In genomic region chrX:136779262-136779661, GRCm38 (mm10) we compare ENCODE assay signal across 44 mouse cellular contexts. TPM values are rescaled to one million over a fixed set of nuclear protein-coding genes. Genes with fewer than 3 reads are reported as not detected.
"Had no signal": no experiment of that assay in that cellular context is flagged by ENCODE, and none has a peak within 500 bp of the region (broad histone marks: within the 10 kb centered on the region; RNA-seq: fewer than 3 reads in every experiment).

No protein-coding gene starts in this region.

- H3K4me2 ChIP-seq: heart, embryonic 11.5 days; heart, embryonic 13.5 days; heart, embryonic 15.5 days; hindbrain, embryonic 12.5 days; hindbrain, embryonic 13.5 days; hindbrain, embryonic 14.5 days; hindbrain, embryonic 15.5 days; intestine, embryonic 15.5 days; kidney, embryonic 15.5 days had no signal

- H3K9me3 ChIP-seq: heart, embryonic 10.5 days; heart, embryonic 13.5 days; heart, embryonic 15.5 days; hindbrain, embryonic 10.5 days; hindbrain, embryonic 12.5 days; hindbrain, embryonic 13.5 days; hindbrain, embryonic 15.5 days; intestine, embryonic 15.5 days; kidney, embryonic 15.5 days had no signal

- H3K4me3 ChIP-seq: heart, embryonic 10.5 days; heart, embryonic 13.5 days; heart, embryonic 15.5 days; hindbrain, embryonic 10.5 days; hindbrain, embryonic 12.5 days; hindbrain, embryonic 13.5 days; hindbrain, embryonic 15.5 days; intestine, embryonic 15.5 days; kidney, embryonic 15.5 days; layer of hippocampus, adult 2 months; left cerebral cortex, adult 2 months had no signal

- DNase-seq: heart, postnatal 10 days; heart, postnatal 14 days; heart, postnatal 36 days; heart, postnatal 4 days; kidney, adult 11 months; kidney, adult 18-20 months; kidney, adult 2 months; kidney, adult 8-10 months; kidney, adult 9 months; kidney, postnatal 10 days; kidney, postnatal 14 days; kidney, postnatal 25 days; kidney, postnatal 36 days; kidney, postnatal 4 days; layer of hippocampus, adult 9-11 months; layer of hippocampus, postnatal 36 days had no signal

- H3K36me3 ChIP-seq: heart, embryonic 13.5 days; heart, embryonic 15.5 days; hindbrain, embryonic 12.5 days; hindbrain, embryonic 13.5 days; hindbrain, embryonic 15.5 days; intestine, embryonic 15.5 days; kidney, embryonic 15.5 days had no signal

- H3K4me1 ChIP-seq: heart, embryonic 10.5 days; heart, embryonic 13.5 days; heart, embryonic 15.5 days; hindbrain, embryonic 12.5 days; hindbrain, embryonic 13.5 days; hindbrain, embryonic 15.5 days; intestine, embryonic 15.5 days; kidney, embryonic 15.5 days had no signal

- H3K27ac ChIP-seq: heart, embryonic 10.5 days; heart, embryonic 13.5 days; heart, embryonic 15.5 days; hindbrain, embryonic 10.5 days; hindbrain, embryonic 12.5 days; hindbrain, embryonic 13.5 days; hindbrain, embryonic 14.5 days; hindbrain, embryonic 15.5 days; hindbrain, postnatal 0 days; intestine, embryonic 15.5 days; kidney, embryonic 15.5 days; kidney, postnatal 0 days; layer of hippocampus, adult 2 months; left cerebral cortex, adult 2 months had no signal

- H3K27me3 ChIP-seq: heart, embryonic 15.5 days; hindbrain, embryonic 13.5 days; hindbrain, embryonic 15.5 days; intestine, embryonic 15.5 days had no signal

- ATAC-seq: hindbrain, embryonic 16.5 days; hindbrain, postnatal 0 days; inflammation-experienced regulatory T-cells, adult 6 months; intestine, embryonic 15.5 days; intestine, embryonic 16.5 days; intestine, postnatal 0 days had no signal

- H3K9ac ChIP-seq: heart, embryonic 13.5 days; heart, embryonic 15.5 days; hindbrain, embryonic 12.5 days; hindbrain, embryonic 13.5 days; hindbrain, embryonic 14.5 days; hindbrain, embryonic 15.5 days; intestine, embryonic 15.5 days; kidney, embryonic 15.5 days had no signal

RNA-seq across cellular contexts. Expression of gene Glra4, which starts 0.7 kb away (rescaled TPM):
- total RNA-seq: heart, postnatal 10 days; heart, postnatal 14 days; heart, postnatal 25 days; heart, postnatal 36 days; heart, postnatal 4 days; hematopoietic stem cell, adult 5-6 weeks; hindbrain, postnatal 0 days; layer of hippocampus, postnatal 14 days; left cerebral cortex, adult 18-20 months had no signal
- polyA plus RNA-seq: heart, embryonic 15.5 days; heart, embryonic 16.5 days; heart, postnatal 0 days; hindbrain, embryonic 10.5 days; hindbrain, embryonic 11.5 days; hindbrain, embryonic 13.5 days; hindbrain, embryonic 16.5 days; hindbrain, postnatal 0 days; inflammation-experienced regulatory T-cells, adult 6 months; intestine, embryonic 15.5 days; intestine, embryonic 16.5 days; intestine, postnatal 0 days; kidney, adult 2 months; kidney, embryonic 15.5 days; kidney, embryonic 16.5 days; kidney, postnatal 0 days; large intestine, adult 2 months had no signal
